Mouse (Mus musculus): ENCODE measurements around the gene Kalrn.
A peak's percentile ranks its signal among the peaks of the same experiment; 100 is the strongest.

Kalrn gene

DNA sequence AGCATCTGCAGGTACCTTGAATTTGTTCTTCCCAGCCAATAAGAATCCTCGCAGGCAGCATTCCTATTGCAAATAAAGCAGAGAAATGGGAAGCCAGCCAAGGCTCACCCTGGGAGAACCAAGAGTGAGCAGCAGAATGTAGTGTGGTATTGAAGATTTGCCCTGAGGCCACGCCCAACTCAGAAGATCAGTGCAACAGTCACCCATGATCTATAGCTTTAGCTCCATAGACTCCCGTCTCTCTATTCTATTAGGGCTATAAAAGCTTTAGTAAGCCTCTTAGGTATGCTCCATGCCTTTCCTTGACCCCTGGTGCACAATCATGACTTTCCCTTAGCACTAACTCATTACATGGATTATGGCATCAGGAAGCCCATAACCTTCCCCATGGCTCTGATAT is 155.9 kb downstream of the Kalrn start:
- DNase-seq = no peak

DNA sequence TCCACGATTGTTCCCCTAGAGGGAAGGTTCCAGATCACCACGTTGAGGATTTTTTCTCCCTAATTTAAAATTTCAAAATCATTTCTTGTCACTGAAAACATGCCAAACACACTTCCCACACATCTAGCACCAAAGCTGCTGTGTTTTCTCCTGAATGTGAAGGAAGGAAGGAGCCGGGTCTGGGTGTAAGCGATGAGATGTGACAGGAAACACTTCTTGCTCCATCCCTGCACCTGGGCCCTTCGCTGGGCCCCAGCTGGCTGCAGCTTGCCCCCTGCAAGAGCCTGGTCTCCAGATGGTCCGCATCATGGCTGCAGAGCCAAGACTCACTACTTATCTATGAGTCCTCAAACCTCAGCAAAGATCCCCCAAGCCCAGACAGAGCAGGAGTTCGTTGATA is 158.8 kb downstream of the Kalrn start:
- peak in 1 of 2 experiments; percentile 23 for DNase-seq

DNA sequence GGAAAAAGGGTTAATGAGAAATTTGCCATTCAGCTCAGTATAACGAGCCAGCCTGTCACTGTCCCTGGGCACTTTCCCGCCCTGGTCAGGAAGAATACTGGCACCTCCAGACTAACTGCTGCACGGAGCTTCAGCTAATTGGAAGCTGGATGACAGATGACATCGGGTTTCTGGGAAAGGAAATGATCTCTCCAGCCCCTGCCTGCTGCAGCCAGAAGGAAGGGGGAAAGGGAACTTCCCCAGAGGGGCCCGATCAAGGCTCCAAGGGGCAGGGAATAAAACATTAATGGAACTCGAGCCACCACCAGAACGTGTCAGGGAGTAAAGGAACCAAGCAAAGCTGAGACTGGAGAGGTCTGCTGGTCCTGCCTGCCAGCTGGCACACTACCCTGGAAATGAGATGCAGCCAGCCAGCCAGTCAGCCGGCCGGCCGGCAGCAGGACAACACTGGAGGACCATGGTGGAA is 159.4 kb downstream of the Kalrn start:
- peak; percentile 87 to 89 for DNase-seq

GRCm38 (mm10) chr16:34407036-34407435 is 166.3 kb downstream of the Kalrn start:
- no peak for DNase-seq

- DNase-seq = no peak
Measured at GRCm38 (mm10) chr16:34405094-34405493, 168.2 kb downstream of the Kalrn start.

- no peak for DNase-seq
Measured at GRCm38 (mm10) chr16:34401216-34401615, 172.1 kb downstream of the Kalrn start.

- no peak for DNase-seq
Measured at GRCm38 (mm10) chr16:34400102-34400728, 173.1 kb downstream of the Kalrn start.

DNA sequence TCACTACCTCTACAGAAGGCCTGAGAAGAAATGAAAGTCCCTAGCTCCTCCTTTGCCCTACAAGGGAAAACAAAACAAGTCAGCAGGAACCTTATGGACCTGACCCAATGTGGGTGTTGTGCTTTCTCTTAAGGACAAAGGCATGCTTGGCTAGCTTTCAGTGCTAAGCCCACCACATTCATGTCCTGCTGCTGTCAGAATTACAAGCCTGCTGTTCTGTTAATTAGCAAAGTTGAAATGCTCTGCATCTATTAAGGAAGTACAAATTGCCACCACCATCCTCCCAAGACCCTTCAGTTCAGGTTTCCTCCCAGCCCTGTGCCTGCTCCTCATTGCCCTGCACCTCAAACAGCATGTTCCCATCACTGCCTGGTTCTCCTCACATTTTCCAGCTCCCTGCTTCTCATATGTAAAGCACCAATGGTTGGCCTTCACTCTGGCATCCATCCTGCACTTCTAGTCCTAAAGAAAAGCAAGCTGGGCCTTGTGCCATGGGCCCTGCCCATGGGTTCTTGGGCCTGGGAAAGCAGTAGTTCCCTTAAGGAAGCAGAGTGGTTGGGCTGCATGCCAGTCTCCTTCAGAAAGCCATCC is 178.0 kb downstream of the Kalrn start:
- peak in 1 of 2 experiments; percentile 24 for DNase-seq

GRCm38 (mm10) chr16:34389520-34390271 is 183.6 kb downstream of the Kalrn start:
- DNase-seq = peak; percentile 80 to 83

- DNase-seq = peak; percentile 18 to 50
Measured at GRCm38 (mm10) chr16:34388871-34389270, 184.5 kb downstream of the Kalrn start.

GRCm38 (mm10) chr16:34385065-34385464 is 188.3 kb downstream of the Kalrn start:
- DNase-seq = no peak

- DNase-seq = no peak
Measured at GRCm38 (mm10) chr16:34382992-34383391, 190.3 kb downstream of the Kalrn start.

GRCm38 (mm10) chr16:34376166-34376857 is 197.0 kb downstream of the Kalrn start:
- DNase-seq = peak; percentile 24 to 40

- DNase-seq = no peak
Measured at GRCm38 (mm10) chr16:34373519-34373918, 199.8 kb downstream of the Kalrn start.

DNA sequence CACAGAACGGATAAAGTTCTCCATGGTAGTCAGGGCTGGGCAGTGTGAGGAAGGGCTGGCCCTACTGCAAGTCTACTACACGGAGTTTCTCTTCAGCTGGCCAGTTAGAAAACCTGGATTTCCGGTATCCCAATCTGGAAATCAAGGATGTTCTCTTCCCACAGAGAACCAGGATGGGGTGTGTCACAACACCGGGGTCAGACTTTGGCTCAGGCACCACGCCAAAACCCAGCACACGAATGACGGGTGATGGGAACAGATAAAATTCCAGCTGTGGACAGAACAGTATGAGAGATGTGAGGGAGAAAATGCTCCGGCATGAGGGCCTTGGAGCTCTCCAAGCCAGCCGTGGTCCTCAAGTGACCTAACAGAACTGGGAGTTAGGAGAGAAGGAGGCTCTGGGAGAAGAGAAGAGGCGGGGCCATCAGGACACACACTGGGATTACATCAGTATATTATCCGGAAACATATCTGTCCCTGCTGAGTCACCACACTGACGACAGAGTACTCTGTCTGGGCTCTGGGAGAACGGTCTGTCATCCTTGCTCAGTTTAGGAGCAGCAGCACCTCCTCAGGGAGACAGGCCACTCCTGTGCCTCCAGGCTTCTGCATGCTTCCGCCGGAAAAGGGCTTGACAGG is 201.1 kb downstream of the Kalrn start:
- no peak for DNase-seq

- no peak for DNase-seq
Measured at GRCm38 (mm10) chr16:34359206-34359605, 214.1 kb downstream of the Kalrn start.

DNA sequence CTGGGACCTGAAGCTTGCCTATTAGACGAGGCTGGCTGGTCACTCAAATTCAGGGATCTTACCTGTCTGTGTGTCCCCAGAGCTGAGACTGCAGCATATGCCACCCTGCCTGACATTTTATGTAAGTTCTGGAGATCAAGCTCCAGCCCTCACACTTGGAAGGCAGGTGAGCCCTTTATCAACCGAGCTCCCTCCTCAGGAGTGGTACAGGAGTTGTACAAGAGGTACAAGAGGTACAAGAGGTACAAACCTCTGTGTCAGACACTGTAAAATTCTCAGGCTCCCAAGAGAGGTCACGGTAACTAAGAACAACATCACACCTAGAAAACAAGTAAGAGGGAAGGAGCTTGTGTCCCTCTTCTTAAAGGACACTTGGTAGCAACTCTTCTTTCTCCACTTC is 217.8 kb downstream of the Kalrn start:
- no peak for DNase-seq

DNA sequence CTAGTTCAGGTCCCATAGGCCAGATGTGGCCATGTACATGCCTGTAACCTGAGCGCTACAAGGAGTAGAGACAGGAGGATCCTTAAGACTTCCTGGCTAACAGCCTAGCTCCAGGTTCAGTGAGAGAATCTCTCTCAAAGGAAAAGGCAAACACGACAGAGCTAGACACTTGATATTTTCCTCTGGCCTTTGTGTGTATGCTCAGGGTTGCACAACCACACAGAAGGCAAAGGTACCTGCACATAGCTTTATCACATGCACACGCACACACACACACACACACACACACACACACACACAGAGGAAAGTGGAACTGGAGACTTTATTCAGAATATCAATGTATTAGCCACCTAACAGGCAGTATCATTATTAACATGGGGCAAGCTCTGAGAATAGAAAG is 219.3 kb downstream of the Kalrn start:
- no peak for DNase-seq

DNA sequence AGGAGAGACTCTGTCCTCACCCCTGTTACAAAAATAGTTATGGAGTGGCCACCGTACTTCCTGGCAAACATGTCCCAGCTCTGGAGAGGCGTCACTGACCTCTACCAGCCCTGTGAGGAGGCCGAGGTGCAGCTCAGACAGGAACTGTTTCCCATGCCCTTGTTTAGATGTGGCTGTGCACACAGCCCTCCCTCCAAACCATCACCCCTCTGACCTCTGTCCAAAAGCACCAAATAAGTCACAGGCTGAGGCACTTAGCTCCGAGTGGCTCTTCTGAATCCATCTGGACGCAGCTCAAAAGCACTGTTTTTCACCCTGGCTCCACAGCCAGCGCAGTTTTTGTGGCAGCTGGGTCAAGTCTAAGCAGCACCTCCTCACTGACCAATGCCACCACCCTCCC is 220.6 kb downstream of the Kalrn start:
- DNase-seq = no peak

DNA sequence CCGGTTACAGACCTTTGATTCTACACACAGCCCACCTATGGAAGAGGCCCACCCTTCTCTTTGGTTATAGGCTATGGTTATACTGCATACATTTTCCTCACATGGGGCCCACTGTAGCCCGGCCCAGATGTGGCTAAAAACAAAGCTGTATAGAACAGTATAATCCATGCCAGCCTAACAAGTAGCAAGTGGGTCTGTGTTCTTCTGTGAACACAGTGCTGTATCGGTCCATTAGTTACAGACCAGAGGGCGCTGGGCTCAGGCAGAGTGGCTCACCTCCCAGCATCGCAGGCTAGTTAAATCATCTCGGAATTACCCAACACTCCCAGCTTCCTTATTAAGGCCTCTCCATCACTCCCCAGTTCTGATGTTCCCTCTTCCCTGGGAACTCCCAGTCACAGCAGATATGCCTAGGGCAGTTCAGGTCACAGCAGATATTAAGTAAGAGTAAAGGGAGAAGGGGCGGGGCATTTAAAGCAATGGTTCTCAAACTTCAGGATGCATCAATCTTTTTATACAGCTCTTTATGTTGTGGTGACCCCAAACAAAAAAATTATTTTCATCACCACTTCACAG is 221.7 kb downstream of the Kalrn start:
- no peak for DNase-seq

DNA sequence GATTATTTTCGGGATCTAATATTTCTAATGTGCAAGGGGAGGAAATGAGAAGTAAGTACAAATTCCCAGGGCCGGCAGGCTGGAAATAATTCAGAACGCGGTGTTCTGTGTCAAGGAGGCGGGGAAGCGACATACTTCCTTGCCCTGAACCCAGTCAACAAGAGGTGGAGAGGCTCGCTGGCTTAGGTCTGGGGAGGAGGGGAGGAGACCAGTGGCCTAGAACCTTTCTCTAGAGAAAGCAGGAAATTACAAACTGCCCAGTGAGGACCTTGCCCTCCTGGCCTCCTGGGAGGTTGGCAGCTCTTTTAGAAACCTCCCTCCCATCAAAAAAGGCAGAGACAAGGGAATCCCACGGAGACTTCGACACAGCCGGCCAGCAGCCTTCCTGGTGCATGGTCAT is 225.8 kb downstream of the Kalrn start:
- DNase-seq = no peak

Measured in cerebellum, postnatal 14 days (tissue).